Mouse (Mus musculus) kidney, adult 18-20 months (tissue): ENCODE results near the gene Tnrc18.

Experiments used
- DNase-seq: peaks from one replicate; pipeline ENCODE4 v3.0.0; 2021

Gene Tnrc18

DNA sequence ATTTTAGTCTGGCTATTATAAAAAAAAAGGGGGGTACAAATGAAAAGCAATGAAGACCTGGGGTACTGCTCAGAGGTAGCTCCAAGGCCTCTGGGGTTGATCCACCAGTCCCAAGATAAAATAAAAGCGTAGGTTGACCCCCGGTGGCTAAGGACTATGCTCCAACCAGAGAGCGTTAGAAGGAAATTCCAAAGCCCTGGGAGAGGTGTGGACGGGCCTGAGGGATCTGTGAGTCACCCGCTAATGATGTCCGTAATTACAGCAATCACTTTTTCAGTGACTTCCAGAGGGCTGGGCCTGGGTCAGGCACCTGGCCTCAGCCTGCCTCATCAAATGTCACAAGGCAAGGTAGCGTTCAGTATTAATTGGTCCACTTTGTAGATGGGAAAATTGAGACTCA, 9.8 kb downstream of the Tnrc18 start:
- DNase-seq: no peak

GRCm38 (mm10) chr5:142803746-142804145, 13.7 kb downstream of the Tnrc18 start:
- no peak for DNase-seq

GRCm38 (mm10) chr5:142802884-142803283, 14.6 kb downstream of the Tnrc18 start:
- no peak for DNase-seq

GRCm38 (mm10) chr5:142801977-142802376, 15.5 kb downstream of the Tnrc18 start:
- DNase-seq: no peak

DNA sequence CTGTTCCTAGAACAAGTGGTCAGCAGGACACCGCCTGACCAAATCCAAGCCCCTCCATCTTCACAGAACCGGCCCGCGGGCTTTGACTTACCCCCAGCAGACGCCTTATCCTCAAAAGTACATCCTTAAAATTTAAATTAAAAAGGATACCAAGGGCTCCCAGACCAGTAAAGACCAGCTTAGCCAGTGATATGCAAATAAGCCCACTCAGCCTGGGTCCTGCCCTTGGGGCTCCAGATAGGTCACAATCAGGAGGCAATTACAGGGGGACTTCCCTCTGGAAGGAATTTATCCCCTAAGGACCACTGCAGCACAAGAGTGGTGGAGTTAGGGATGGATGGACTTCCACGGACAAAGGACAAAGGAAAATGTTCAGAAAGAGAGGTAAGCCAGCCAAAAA, 16.8 kb downstream of the Tnrc18 start:
- no peak for DNase-seq

- DNase-seq: no peak
These were observed 17.3 kb downstream of the Tnrc18 start for GRCm38 (mm10) chr5:142800198-142800597.

GRCm38 (mm10) chr5:142799259-142799658, 18.2 kb downstream of the Tnrc18 start:
- no peak for DNase-seq

- no peak for DNase-seq
These were observed 19.3 kb downstream of the Tnrc18 start for GRCm38 (mm10) chr5:142798190-142798589.

DNA sequence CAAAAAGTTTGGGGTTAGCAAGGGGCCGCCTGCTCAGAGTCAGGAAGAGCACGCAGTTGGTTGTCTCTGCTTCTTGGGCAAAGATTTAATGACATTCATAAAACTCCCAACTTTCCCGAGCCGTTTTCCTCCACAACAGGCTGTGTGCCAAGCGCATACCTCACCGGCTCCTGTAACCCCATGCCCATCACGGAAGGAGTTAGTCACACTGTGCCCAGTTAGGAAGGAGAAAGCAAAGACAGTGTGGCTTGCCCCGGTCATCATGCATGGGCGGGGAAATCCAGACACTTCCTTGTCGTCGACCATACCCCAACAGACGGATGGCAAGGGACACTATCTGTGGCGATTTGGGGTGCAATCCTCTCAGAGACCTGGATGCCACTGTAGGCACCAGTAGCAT, 19.8 kb downstream of the Tnrc18 start:
- DNase-seq: peak; percentile 52

- no peak for DNase-seq
These were observed 20.5 kb downstream of the Tnrc18 start for GRCm38 (mm10) chr5:142796921-142797320.

GRCm38 (mm10) chr5:142794582-142794981, 22.9 kb downstream of the Tnrc18 start:
- DNase-seq: no peak

- DNase-seq: no peak
These were observed 23.3 kb downstream of the Tnrc18 start for GRCm38 (mm10) chr5:142794161-142794560.

DNA sequence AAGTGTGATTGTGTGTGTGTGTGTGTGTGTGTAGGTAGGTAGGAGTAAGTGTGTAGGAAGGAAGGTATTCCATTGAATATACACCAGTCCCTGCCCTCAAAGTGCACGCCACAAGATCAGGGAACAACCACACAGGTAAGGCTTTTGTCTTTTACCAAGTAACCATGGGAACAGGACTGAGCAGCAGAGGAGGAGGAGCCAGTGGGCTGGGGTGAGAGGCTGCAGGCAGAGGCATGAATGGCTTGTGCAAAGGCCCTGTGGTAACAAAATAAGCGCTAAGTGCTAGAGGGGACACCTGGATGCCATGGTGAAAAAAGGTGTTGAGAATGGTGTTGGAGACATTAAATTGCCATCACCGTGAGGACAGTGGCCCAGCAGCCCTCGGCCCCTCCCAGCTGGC, 24.9 kb downstream of the Tnrc18 start:
- DNase-seq: no peak

DNA sequence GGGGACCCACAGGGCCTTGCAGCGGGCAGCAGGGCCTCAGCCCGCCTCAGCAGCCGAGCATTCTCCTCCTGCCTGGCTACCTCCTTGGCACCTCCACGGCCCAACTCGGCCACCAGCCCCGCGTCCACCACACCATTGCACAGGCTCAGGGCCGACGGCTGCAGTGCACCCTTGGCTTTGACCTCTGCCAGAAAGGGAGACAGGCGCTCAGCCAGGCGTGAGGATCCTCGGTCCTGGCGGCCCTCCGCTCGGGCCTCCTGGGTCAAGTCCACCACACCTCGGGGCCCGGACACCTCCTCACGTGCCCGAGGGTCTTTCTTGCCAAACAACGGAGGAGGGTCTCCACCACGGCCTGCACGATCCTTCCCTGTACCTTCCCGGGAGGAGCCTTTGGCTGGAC, 29.2 kb downstream of the Tnrc18 start:
- DNase-seq: peak; percentile 54

DNA sequence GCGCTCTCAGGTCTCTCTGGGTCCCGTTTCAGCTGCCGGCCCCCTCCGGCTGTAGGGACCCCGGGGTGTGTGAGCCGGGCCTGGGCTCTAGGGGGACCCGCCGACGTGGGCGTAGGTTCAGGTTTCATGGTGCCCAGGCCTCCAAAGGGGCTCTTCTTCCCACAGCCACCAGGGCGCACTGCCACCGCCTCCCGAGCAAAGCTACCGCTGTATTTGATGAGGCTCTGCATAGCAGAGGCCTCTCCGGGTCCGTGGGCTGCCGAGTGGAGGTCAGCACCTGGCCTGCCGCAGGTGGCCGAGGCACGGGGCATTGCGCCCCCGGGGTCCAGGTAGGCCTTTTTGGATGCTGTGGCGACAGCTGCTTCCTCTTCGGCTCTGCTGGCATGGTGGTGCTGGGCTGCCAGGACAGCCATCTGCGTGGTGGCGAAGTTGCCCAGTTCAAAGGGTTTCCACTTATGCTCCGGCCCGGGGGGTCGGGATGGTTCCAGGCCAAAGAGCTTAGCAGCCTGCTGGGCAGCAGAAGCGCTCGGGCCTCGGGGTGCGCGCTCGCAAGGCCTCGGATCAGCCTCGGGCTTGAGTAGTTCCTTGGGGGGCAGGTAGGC, 30.1 kb downstream of the Tnrc18 start:
- DNase-seq: no peak

DNA sequence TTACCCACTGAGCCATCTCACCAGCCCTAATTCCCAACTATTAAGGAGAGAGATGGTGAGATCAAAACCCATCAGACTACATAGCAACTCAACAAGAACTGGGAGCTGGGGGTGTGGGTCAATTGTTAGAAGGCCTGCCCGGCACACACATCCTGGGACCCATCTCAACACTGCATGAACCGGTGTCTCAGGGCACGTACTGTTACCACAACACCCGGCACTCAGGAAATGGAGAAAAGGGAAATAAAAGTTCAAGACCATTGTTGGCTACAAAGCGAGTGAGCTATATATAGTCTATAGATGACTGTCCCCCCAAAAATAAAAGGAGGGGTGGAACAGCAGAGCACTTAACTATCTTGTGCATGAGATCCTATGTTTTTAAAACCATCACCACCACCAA, 30.8 kb downstream of the Tnrc18 start:
- no peak for DNase-seq

GRCm38 (mm10) chr5:142786215-142786614, 31.2 kb downstream of the Tnrc18 start:
- no peak for DNase-seq

DNA sequence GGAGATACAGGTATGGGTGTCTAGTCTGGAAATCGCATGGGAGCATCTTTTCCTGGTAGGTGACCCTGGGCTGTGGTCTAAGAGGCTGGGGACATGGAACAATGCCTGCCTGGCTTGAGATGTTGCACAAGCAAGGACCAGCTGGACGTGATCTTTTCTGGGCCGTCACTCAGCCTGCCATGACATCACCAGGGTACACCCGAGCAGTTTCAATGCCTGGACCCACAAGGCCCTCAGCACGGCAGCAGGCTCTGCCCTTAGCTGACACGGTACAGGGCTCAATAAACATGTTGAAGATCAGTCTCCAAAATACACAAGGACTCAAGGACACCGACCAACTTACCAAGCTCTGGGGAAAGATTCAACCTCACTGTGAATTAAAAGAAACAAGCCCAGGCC, 34.3 kb downstream of the Tnrc18 start:
- DNase-seq: no peak

DNA sequence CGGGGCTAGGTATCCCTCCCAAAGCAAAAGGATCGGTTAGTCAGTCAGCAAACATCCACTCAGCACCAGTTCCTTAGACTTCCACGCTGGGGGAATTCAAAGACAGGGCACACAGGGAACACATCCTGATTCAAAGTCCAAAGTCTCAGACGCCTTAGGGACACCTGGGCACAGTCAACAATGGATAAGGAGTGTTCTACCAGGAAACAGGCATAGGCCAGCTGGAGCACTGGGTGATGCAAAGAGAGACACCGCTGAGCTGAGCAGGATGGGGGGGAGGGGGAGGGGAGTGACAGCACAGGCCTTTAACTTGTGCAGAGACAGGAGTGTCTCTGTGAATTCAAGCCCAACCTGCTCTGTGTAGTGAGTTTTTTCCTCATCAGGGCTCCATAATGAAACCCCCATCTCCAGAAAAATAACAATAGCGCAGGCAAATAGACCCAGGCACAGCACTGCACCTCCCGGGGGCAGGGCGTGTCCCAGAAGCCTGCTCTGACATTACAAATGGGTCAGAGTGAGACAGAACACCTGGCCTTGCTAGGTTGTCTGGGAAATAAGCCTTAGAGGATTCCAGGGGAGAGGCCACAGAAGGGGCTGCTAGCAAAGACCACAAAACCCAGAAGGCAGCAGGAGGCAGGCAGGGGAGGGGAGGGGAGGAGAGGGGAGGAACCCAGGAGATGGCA, 34.9 kb downstream of the Tnrc18 start:
- no peak for DNase-seq

GRCm38 (mm10) chr5:142780579-142780978, 36.9 kb downstream of the Tnrc18 start:
- no peak for DNase-seq

- DNase-seq: no peak
These were observed 38.6 kb downstream of the Tnrc18 start for GRCm38 (mm10) chr5:142778871-142779270.

DNA sequence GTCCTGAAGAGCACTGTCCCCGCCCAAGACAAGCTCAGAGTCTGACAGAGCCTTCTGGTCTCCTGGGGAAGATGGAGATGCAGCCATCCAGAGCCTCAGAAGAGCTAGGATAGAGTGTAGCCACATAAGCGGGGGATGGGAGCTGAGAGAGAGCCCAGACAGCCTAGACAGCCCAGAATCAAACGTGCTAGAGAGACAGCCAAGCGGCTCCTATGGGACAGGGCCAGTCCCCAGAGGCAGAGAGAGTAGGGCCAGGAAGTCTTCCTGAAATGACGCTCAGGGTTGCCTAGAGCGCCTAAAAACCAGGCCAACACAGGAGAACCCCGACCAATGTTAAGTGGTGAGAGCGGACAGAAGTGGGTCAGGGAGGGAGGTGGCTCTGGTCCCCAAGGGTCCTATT, 39.3 kb downstream of the Tnrc18 start:
- no peak for DNase-seq

DNA sequence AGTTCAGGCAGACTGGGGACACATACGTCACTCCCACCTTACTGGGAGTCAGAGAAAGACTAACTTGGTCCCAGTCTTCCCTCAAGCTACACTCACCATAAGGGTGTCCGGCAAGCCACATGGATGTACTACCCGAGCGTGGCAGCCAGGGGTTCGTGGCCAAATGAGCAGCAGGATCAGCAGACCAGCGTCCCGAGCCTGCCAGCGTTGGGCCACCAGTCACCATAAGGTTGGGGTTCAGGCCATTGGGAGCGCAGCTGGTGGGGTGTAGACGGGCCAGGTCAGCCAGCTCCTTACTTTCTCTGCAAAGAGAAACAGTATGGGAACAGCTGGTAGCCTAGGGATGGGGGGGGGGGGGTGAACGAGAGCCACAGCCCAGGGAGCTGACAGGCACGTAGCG, 41.4 kb downstream of the Tnrc18 start:
- no peak for DNase-seq

- no peak for DNase-seq
These were observed 42.7 kb downstream of the Tnrc18 start for GRCm38 (mm10) chr5:142774771-142775170.

DNA sequence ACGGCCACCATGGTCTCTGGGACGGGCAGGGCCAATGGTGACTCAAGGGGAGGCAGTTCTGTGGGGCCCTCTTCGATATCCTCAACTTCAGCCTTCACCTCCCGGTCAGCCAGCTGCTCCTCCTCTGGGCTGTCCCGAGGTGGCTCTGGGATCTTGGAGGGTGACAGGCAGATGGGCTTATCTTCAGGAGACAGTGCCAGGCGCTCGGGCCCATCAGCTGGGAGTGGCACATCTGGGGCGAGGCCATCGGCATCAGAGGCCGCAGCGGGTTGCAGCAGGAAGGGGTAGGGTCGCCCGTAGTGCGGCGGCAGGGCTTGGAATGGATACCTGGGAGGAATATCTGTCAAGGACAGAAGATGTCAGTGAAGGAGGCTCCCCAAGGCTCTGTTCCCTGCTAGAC, 45.5 kb downstream of the Tnrc18 start:
- no peak for DNase-seq
